Mouse (Mus musculus): ENCODE data around the gene Hrnr. TPM values are rescaled to one million over a fixed set of nuclear protein-coding genes. Genes with fewer than 3 reads are reported as not detected.

Gene Hrnr
- not detected for total RNA-seq (2021)
- long read RNA-seq, experiment 1: 0 reads
- long read RNA-seq, experiment 2: 0 reads

DNA sequence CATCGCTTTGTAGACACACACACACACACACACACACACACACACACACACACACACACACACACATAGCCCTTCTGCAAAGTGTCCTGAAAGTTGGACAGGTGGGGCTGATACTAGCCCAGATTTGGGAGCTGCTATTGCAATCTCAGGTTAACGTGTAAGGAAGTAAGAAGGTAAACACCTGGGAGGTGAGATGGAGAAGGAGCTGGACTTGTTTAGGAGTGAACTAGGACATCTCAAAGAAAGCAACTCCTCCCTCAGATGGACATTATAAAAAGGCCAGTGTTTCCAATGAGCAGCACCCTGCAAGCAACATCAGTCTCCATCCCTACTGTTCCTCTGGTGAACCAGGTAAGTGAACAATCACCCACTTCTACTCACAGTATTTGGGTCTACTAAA lies at the start of gene Hrnr:
Gene Hrnr, plus strand, starts transcription at position 301 of the 400 bp plus-strand sequence.
- DNase-seq (ENCODE audit: low spot score in 2 of 2): no peak

- DNase-seq (ENCODE audit: low spot score in 2 of 2): no peak
Measured at GRCm38 (mm10) chr3:93273223-93273622, 46.3 kb upstream of the Hrnr start, which contains the start of gene Flg. TSS of gene Flg (plus strand) at chr3:93273523.

DNA sequence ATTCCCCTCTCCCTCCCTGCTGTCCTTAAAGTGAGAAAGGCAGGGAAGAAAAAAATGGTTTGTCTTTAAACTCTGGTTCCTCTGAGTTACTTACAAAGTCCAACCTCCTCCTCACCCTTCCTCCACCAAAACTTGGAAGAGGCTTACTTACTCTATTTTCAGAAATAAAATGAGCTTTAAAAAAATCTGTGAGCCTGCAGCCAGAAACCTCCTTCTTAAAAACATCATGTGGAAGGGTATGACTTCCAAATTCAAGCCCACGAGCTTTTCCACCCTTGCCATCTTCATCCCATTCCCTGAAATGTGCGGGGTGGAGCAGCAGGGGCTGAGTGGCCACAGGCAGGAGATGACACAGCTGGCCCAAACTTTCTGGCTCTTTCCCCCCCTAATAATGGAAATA lies 22.0 kb upstream of the Hrnr start:
- no peak for DNase-seq (ENCODE audit: low spot score in 2 of 2)

GRCm38 (mm10) chr3:93299832-93300231 lies 19.7 kb upstream of the Hrnr start:
- DNase-seq (ENCODE audit: low spot score in 2 of 2): no peak

DNA sequence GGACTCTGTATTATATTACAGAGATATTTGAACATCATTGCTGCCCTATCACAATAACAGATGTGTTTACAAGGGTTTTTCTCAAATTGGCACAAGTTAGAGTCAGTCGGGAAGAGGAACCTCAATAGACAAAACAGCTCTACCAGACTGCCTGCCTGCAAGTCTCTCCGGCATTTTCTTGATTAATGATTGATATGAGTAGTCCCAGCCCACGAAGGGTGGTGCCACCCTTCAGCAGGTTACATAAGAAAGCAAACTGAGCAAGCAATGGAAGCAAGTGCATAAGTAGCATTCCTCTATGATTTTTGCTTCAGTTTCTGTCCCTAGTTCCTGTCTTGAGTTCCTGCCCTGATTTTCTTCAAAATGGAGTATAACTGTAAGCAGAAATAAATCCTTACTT lies 17.7 kb upstream of the Hrnr start:
- DNase-seq (ENCODE audit: low spot score in 2 of 2): no peak

GRCm38 (mm10) chr3:93306142-93306541 lies 13.4 kb upstream of the Hrnr start:
- no peak for DNase-seq (ENCODE audit: low spot score in 2 of 2)

GRCm38 (mm10) chr3:93311371-93311770 lies 8.2 kb upstream of the Hrnr start:
- no peak for DNase-seq (ENCODE audit: low spot score in 2 of 2)

- peak in 1 of 2 experiments; percentile 28 for DNase-seq (ENCODE audit: low spot score in 2 of 2)
Measured at GRCm38 (mm10) chr3:93314388-93314787, 5.2 kb upstream of the Hrnr start.

- peak in 1 of 2 experiments; percentile 37 for DNase-seq (ENCODE audit: low spot score in 2 of 2)
Measured at GRCm38 (mm10) chr3:93337749-93338148, 18.2 kb downstream of the Hrnr start.

DNA sequence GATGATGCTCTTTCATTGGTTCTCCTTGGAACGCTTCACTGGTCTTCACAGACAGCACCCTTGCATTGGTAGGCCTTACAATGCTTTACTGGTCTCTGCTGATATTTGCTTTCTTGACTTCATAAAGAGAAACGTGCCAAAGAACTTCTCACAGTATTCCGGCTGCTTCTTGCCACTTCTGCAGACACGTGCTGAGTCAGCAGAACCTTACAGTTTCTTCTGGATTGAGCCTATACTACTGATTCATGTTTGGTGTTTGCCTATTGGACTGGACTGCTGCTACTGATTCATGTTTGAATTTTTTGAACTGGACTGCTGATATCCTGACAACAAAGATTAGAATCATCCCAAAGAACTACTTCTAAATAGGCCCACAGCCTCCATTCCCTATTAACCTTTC lies 20.5 kb downstream of the Hrnr start:
- DNase-seq (ENCODE audit: low spot score in 2 of 2): no peak

DNA sequence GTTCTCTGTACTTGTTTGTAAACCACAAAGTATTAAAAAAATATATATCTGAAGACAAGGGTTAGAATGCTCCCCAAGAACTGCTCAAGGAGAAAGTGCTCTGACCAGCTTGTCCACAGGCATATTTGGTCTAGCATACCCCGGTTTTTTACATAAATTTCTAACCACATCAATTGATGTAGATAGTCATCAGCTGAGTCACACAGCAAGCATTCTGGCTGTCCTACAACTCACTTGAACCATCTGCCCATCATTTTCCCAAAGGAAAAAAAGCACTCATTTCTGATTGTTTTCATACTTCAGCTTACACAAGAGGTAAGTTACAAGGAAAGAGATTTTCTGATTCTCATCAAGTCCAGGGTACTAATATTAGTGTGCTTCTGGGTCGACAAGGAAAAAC lies 27.3 kb downstream of the Hrnr start:
- peak in 1 of 2 experiments; percentile 9 for DNase-seq (ENCODE audit: low spot score in 2 of 2)

DNA sequence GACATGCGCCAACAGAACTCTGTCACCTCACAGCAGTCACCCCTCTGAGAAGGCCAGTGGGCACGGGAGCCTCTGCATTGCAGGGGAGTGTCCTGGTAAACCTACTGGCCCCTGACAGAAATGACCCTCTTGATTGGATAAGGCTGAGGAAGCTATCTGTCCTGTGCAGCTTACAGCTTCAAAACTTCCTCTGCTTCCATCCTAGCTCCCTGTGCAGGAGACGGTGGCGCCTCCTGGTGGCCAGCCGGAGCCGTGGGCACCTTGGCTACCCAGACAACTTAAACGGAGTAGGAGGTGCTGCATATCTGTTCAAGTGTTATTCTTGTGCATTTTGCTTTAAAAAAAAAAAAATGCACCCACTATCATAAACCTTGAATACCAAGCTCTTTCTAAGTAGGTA lies 40.5 kb downstream of the Hrnr start:
- DNase-seq (ENCODE audit: low spot score in 2 of 2): peak; percentile 50 to 67

- peak in 1 of 2 experiments; percentile 60 for DNase-seq (ENCODE audit: low spot score in 2 of 2)
Measured at GRCm38 (mm10) chr3:93361933-93362574, 42.5 kb downstream of the Hrnr start.

- no peak for DNase-seq (ENCODE audit: low spot score in 2 of 2)
Measured at GRCm38 (mm10) chr3:93366966-93367575, 47.5 kb downstream of the Hrnr start.

- DNase-seq (ENCODE audit: low spot score in 2 of 2): no peak
Measured at GRCm38 (mm10) chr3:93368171-93368570, 48.6 kb downstream of the Hrnr start.

- no peak for DNase-seq (ENCODE audit: low spot score in 2 of 2)
Measured at GRCm38 (mm10) chr3:93373416-93373815, 53.9 kb downstream of the Hrnr start.

DNA sequence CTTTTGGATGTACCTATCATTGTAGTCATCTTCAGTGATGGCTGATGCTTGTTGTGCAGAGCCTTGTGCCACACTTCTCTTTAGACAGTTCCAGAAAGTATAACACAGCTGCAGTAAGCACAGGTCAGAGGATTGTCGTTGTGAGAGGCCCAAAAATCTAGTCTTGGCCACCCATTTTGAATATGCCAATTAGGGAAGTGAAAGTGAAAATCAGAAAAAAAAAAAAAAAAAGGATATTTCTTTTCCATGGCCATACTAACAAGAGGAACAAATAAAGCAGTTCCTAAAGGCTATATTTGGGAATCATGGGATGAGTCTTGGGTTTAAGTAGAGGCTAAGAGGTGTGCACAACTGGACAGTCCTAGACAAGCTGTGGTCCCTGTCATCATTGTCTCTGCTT lies 55.6 kb downstream of the Hrnr start:
- no peak for DNase-seq (ENCODE audit: low spot score in 2 of 2)

DNA sequence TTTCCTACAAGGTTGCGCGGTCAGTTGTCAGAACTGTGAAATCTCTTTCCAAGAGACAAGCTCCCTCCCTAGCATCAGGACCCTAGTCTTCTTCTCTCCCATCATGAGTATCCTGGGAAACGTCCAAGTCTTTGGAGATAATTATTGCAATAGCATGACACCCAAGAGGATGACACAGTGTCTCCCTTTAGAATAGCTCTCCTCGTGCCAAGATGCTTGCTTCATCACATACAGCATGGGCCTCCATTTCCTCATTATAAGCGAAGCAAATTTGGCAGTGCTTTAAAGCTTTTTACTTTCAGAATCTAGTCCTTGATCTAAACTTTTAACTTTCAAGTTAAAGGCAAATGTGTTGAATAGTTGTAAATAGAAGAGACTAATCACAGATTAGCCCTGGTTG lies 56.1 kb downstream of the Hrnr start:
- no peak for DNase-seq (ENCODE audit: low spot score in 2 of 2)

DNA sequence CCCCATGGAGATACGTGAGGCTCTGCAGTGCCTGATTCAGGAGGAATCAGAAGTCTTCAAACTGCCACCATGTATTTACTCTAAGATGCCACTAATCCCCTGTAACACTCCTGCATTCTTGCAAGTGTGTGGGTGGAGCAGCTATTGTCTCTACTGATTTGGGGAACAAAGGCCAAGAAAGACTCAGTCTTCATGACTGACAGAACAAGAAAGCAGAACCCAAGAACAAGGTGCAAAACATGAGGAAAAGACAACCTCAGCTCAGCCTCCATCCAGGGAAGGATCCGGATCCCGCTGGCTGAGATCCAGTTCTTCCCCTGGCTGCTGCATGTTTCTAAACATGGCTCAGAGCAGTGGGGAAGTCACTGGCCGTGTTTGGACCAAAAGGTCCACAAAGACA lies 58.6 kb downstream of the Hrnr start:
- DNase-seq (ENCODE audit: low spot score in 2 of 2): no peak

Data from layer of hippocampus, postnatal 14 days (tissue).